Mouse (Mus musculus): ENCODE data around the gene Micall1. TPM values are rescaled to one million over a fixed set of nuclear protein-coding genes. Genes with fewer than 3 reads are reported as not detected.

The Micall1 gene
- total and polyA plus RNA-seq, 3 experiments, result 1.7 to 8.9 (median 6.7) TPM

GRCm38 (mm10) chr15:79162301-79162700 is 53.6 kb downstream of the Micall1 start:
- TF ChIP-seq ZC3H11A (IDR thresholded peaks at IDR 0.05; ENCODE audit: low read depth, low read length) (no peak), PAX5 (IDR thresholded peaks at IDR 0.05; ENCODE audit: low read length) (no peak), RAD21 (IDR thresholded peaks at IDR 0.05; ENCODE audit: low read depth, low read length) (no peak), MYC (IDR thresholded peaks at IDR 0.05; ENCODE audit: low read depth, low read length) (no peak), IRF4 (IDR thresholded peaks at IDR 0.05; ENCODE audit: low read depth, low read length) (no peak), ETS1 (conservative IDR thresholded peaks at IDR 0.05; ENCODE audit: low read depth, low read length) (no peak), JUND (conservative IDR thresholded peaks at IDR 0.05; ENCODE audit: low read depth, low read length) (no peak), JUN (IDR thresholded peaks at IDR 0.05; ENCODE audit: insufficient read depth, low read depth, low read length) (no peak), CTCF (conservative IDR thresholded peaks at IDR 0.05 in 1 of 2, IDR thresholded peaks at IDR 0.05 in 1 of 2; ENCODE audit: low read depth in 2 of 2, low read length in 2 of 2) (no peak), POLR2A (IDR thresholded peaks at IDR 0.05; ENCODE audit: low read depth, low read length) (no peak), GABPA (IDR thresholded peaks at IDR 0.05; ENCODE audit: insufficient replicate concordance, low read depth, low read length) (no peak), ZNF384 (IDR thresholded peaks at IDR 0.05; ENCODE audit: low read depth, low read length) (no peak), MAFK (IDR thresholded peaks at IDR 0.05; ENCODE audit: insufficient replicate concordance, low read length) (no peak), EP300 (IDR thresholded peaks at IDR 0.05; ENCODE audit: low read length) (no peak), NELFE (IDR thresholded peaks at IDR 0.05; ENCODE audit: low read depth, low read length) (no peak), ELF1 (IDR thresholded peaks at IDR 0.05; ENCODE audit: low read depth, low read length) (no peak), UBTF (IDR thresholded peaks at IDR 0.05; ENCODE audit: low read depth, low read length) (no peak), MEF2A (IDR thresholded peaks at IDR 0.05; ENCODE audit: borderline replicate concordance, low read depth, low read length) (no peak), ZKSCAN1 (IDR thresholded peaks at IDR 0.05; ENCODE audit: borderline replicate concordance, low read depth, low read length) (no peak)
- Histone ChIP-seq H3K27me3 (replicated peaks) (peaks cover 89% of the 10 kb centered on the region), H3K36me3 (replicated peaks in 1 of 2; ENCODE audit: control insufficient read depth in 1 of 2, insufficient read depth in 1 of 2, low read length in 1 of 2) (no peaks in the 10 kb centered on the region), H3K27ac (ENCODE audit: insufficient read depth, low read depth) (no peak overlapping the region), H3K4me1 (ENCODE audit: control insufficient read depth in 1 of 2, insufficient read depth in 2 of 2) (no peaks in the 10 kb centered on the region), H3K4me3 (replicated peaks in 1 of 3; ENCODE audit: low read depth in 2 of 3, low read length in 2 of 3, poor library complexity in 1 of 3) (no peak overlapping the region), H3K4me2 (ENCODE audit: insufficient read depth, low read depth, poor library complexity, severe bottlenecking) (no peak overlapping the region), H3K9ac (ENCODE audit: insufficient read depth, low read depth) (no peak overlapping the region), H3K9me3 (replicated peaks; ENCODE audit: low read length) (no peaks in the 10 kb centered on the region), H3K79me2 (replicated peaks; ENCODE audit: control insufficient read depth, extremely low read depth, insufficient read depth, poor library complexity, severe bottlenecking) (no peaks in the 10 kb centered on the region)
- dilution Hi-C loops (cut with MboI; ENCODE audit: extremely low pct_ligation_motif_present, extremely low pct_unique_long_range_greater_than_20kb, low sequenced_read_pairs), result no loop called here
- no peak for DNase-seq (ENCODE audit: extremely low read depth)
- in situ Hi-C loops (cut with MboI; ENCODE audit: low pct_ligation_motif_present, low pct_unique_long_range_greater_than_20kb, low sequenced_read_pairs), result no loop called here

DNA sequence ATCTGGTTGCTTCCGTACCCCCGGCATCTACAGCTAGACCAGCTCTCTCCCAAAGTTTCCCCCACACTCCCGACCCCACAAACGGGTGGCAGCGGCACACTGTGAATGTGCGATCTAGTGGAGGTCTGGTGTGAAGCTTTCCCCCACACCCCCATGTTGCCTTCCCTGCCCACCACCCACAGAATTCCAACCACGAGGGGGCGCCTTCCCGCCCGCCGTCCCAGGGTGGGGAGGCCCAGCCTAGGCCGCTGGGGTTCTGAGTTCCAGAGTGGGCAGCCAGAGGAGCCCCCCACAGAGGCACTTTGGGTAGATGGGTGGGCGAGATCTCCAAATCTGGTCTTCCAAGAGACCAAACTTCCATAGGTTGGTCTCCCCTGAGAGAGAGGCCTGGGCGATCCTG is 54.1 kb downstream of the Micall1 start:
- Histone ChIP-seq H3K4me3 (replicated peaks in 1 of 3; ENCODE audit: low read depth in 2 of 3, low read length in 2 of 3, poor library complexity in 1 of 3) (no peak overlapping the region), H3K27me3 (replicated peaks) (peaks cover 90% of the 10 kb centered on the region), H3K4me2 (ENCODE audit: insufficient read depth, low read depth, poor library complexity, severe bottlenecking) (no peak overlapping the region), H3K79me2 (replicated peaks; ENCODE audit: control insufficient read depth, extremely low read depth, insufficient read depth, poor library complexity, severe bottlenecking) (no peaks in the 10 kb centered on the region), H3K9ac (ENCODE audit: insufficient read depth, low read depth) (no peak overlapping the region), H3K9me3 (replicated peaks; ENCODE audit: low read length) (no peaks in the 10 kb centered on the region), H3K27ac (ENCODE audit: insufficient read depth, low read depth) (no peak overlapping the region), H3K4me1 (ENCODE audit: control insufficient read depth in 1 of 2, insufficient read depth in 2 of 2) (no peaks in the 10 kb centered on the region), H3K36me3 (replicated peaks in 1 of 2; ENCODE audit: control insufficient read depth in 1 of 2, insufficient read depth in 1 of 2, low read length in 1 of 2) (no peaks in the 10 kb centered on the region)
- dilution Hi-C loops (cut with MboI; ENCODE audit: extremely low pct_ligation_motif_present, extremely low pct_unique_long_range_greater_than_20kb, low sequenced_read_pairs), result no loop called here
- TF ChIP-seq MXI1 (IDR thresholded peaks at IDR 0.05; ENCODE audit: low read depth, low read length), result no peak
- TF ChIP-seq TCF12 (IDR thresholded peaks at IDR 0.05; ENCODE audit: low read depth, low read length), result no peak
- TF ChIP-seq ZKSCAN1 (IDR thresholded peaks at IDR 0.05; ENCODE audit: borderline replicate concordance, low read depth, low read length), result no peak
- peak in 1 of 2 experiments; percentile 15; a peak in 1 of 4 replicates for TF ChIP-seq CTCF (conservative IDR thresholded peaks at IDR 0.05 in 1 of 2, IDR thresholded peaks at IDR 0.05 in 1 of 2; ENCODE audit: low read depth in 2 of 2, low read length in 2 of 2)
- no peak for TF ChIP-seq KAT2A (IDR thresholded peaks at IDR 0.05; ENCODE audit: insufficient replicate concordance, low read length)
- TF ChIP-seq EP300 (IDR thresholded peaks at IDR 0.05; ENCODE audit: low read length), result no peak
- TF ChIP-seq POLR2AphosphoS2 (IDR thresholded peaks at IDR 0.05; ENCODE audit: low read depth, low read length), result no peak
- no peak for TF ChIP-seq ETS1 (conservative IDR thresholded peaks at IDR 0.05; ENCODE audit: low read depth, low read length)
- DNase-seq (ENCODE audit: extremely low read depth), result no peak
- in situ Hi-C loops (cut with MboI; ENCODE audit: low pct_ligation_motif_present, low pct_unique_long_range_greater_than_20kb, low sequenced_read_pairs), result no loop called here

Data from CH12.LX (cell line).